ENCODE assay signal across 10 mouse cellular contexts in genomic region chr2:127611386-127611785, GRCm38 (mm10). TPM values are rescaled to one million over a fixed set of nuclear protein-coding genes. Genes with fewer than 3 reads are reported as not detected.
"Had no signal": no experiment of that assay in that cellular context is flagged by ENCODE, and none has a peak within 500 bp of the region (broad histone marks: within the 10 kb centered on the region; RNA-seq: fewer than 3 reads in every experiment).

No protein-coding gene starts in this region.

- DNase-seq: kidney, adult 18-20 months; liver, embryonic 13.5 days; lung, adult 2 months; lung, postnatal 14 days; lung, postnatal 4 days; midbrain, embryonic 14.5 days; thymus, postnatal 25 days had no signal

- H3K27ac ChIP-seq: intestine, embryonic 15.5 days; liver, embryonic 13.5 days had no signal

- H3K4me3 ChIP-seq: intestine, embryonic 15.5 days; liver, embryonic 13.5 days had no signal

RNA-seq across cellular contexts. Expression of gene Mal, which starts 45.1 kb away (rescaled TPM):
- total RNA-seq: megakaryocyte progenitor cell, adult 5-6 weeks; megakaryocyte-erythroid progenitor cell, adult 5-6 weeks had no signal
